Mouse (Mus musculus): ENCODE data around the gene Zfp410.

DNA sequence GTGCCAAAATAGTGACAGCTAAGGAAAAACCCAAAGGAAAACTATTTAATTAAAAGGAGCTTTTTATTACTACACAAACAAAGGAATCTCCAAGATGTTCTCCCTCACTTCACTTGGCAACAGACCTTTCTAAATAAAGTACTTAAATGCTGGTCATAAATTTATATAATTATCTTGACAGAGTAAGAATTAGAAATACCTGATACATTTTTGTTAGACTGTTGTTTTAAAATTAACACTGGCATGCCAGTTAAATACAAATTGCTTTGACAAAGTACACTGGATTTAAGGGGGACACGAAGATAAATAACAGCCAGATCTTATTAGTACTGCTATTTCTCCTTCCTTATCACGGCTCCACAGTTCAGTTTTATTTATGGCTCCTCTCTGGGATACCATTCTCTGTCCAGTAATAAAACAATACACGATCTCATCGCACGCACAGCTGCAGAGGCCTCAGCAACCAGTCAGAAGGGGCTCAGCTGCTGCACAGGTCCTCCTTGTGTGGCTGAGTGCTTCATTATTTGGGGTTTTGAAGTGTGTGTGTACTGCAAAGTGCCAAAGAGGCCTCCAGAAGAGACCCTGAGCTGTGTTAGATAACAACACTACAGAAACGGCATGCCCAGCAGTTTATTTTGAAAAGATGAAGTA lies 57.3 kb downstream of the Zfp410 start:
- TF ChIP-seq MYOG (IDR thresholded peaks at IDR 0.05; ENCODE audit: control insufficient read depth, extremely low read depth, insufficient read length) (no peak), CTCF (IDR thresholded peaks at IDR 0.05; ENCODE audit: control insufficient read depth, insufficient read depth, insufficient read length) (no peak), USF1 (IDR thresholded peaks at IDR 0.05; ENCODE audit: low read depth) (no peak), MAX (IDR thresholded peaks at IDR 0.05) (no peak), FOSL1 (IDR thresholded peaks at IDR 0.05; ENCODE audit: insufficient read depth, low read length, poor library complexity, severe bottlenecking) (no peak)

Measured in C2C12 (cell line).